Mouse (Mus musculus): ENCODE results near the gene Nfasc. TPM values are rescaled to one million over a fixed set of nuclear protein-coding genes. Genes with fewer than 3 reads are reported as not detected.
A peak's percentile ranks its signal among the peaks of the same experiment; 100 is the strongest.

Gene Nfasc
- polyA plus RNA-seq (2015; fragmentation: Nextera tagmentation; extraction: Ambion mirVana), result 0.55 and 1.4 TPM in 2 replicates

DNA sequence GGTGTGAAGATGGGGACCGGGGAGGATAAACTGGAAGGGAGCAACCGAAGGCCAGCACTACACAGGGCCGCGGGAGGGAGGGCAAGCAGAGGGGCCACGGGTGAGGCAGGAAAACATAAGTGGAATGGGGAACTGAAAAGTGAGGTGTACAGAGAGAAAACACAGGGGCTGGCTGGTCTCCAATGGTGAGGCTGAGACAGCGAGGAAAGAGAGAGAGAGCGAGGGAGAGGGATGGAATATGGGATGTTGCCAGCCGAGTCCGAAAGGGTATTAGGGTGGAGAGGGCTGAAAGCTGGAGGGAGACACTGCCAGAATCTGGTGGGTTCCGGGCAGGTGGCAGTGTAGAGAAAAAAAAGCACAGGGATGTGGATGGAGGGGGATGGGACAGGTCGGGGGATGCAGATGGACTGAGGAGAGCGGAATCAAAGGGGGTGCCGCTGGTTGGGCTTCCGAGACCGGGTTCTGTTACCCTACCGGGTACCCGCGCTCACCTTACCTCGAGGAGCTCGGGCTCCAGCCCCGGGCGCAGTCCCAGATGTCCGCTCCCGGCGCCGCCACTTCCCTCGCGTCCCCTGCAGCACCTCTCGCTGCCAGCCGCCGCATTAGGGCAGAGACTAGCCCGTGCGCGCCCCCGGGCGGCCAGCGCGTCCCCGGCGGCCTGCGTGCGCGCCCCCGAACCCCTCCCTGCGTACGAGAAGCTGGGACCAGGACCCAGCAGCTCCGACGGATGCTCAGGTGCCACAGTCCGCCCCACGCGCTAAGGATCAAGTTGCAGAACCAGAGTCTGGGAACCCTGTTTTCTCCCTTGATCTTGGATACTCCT, at the start of gene Nfasc:
TSS of gene Nfasc (minus strand) at position 623 of the 823 bp plus-strand sequence.
- H3K4me2 ChIP-seq, result peak within 1 kb of the TSS; percentile 75
- ATAC-seq (replicated peaks; ENCODE audit: low FRiP score), result peak; percentile 66; the same call in 1 of the 2 replicates
- peak within 1 kb of the TSS; percentile 47 for H3K4me3 ChIP-seq (replicated peaks)
- peak within 1 kb of the TSS; percentile 29 for H3K9ac ChIP-seq
- peaks cover 78% of the 10 kb centered on the region for H3K27me3 ChIP-seq
- peaks cover 12% of the 10 kb centered on the region for H3K4me1 ChIP-seq
- H3K27ac ChIP-seq, result no peak within 1 kb of the TSS
- WGBS, result 3% methylated on average over 51 of the region's 51 CpGs
- H3K36me3 ChIP-seq, result no peaks in the 10 kb centered on the region
- no peaks in the 10 kb centered on the region for H3K9me3 ChIP-seq (replicated peaks)

DNA sequence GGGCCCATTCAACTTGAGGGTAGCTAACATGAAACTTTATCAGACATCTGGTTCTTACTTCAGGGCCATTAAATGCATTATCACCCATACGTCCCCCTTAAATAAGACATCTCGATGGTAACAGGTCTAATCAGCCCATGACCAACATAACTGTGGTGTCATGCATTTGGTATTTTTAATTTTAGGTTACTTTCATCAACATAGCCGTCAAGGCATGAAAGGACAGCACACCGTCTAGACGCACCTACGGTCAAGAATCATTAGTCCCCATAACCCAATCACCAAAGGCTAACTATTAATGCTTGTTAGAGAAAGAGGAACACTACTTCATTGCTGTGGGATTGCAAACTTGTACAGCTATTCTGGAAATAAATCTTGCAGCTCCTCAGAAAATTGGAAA, 49.5 kb upstream of the Nfasc start:
- H3K27ac ChIP-seq, result no peak overlapping the region
- no peaks in the 10 kb centered on the region for H3K9me3 ChIP-seq (replicated peaks)
- no peak overlapping the region for H3K4me3 ChIP-seq (replicated peaks)
- no peak for ATAC-seq (replicated peaks; ENCODE audit: low FRiP score)
- no peak overlapping the region for H3K9ac ChIP-seq
- H3K4me2 ChIP-seq, result no peak overlapping the region
- 0 out of 2 replicates have a peak, but pooled peaks cover 3% of the 10 kb centered on the region for H3K27me3 ChIP-seq
- H3K36me3 ChIP-seq, result no peaks in the 10 kb centered on the region
- no peaks in the 10 kb centered on the region for H3K4me1 ChIP-seq
- WGBS, result 89% methylated on average over 6 of the region's 6 CpGs

DNA sequence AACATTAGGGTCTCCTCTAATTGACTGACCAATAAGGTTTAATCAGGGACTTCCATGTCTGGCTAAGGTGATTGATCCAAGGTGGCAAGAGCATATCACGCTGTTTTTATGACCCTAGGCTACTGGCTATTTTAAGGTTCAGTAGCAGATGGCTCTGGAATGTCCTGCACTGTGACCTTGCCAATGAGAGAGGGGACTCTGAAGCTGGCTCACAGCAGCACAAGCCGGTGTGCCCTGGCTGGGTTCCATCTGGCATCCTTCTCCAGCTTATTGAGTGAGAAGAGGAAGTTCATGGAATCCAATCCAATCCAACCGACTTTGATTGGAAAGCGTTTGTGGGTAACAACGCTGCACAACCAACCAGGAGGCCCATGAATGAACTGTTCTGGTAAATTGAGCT, 45.3 kb upstream of the Nfasc start:
- no peak overlapping the region for H3K27ac ChIP-seq
- no peak overlapping the region for H3K4me2 ChIP-seq
- no peak overlapping the region for H3K9ac ChIP-seq
- WGBS, result 55% methylated on average over 5 of the region's 5 CpGs
- H3K27me3 ChIP-seq, result 0 out of 2 replicates have a peak, but pooled peaks cover 6% of the 10 kb centered on the region
- no peaks in the 10 kb centered on the region for H3K9me3 ChIP-seq (replicated peaks)
- no peaks in the 10 kb centered on the region for H3K36me3 ChIP-seq
- no peak overlapping the region for H3K4me3 ChIP-seq (replicated peaks)
- no peaks in the 10 kb centered on the region for H3K4me1 ChIP-seq
- no peak for ATAC-seq (replicated peaks; ENCODE audit: low FRiP score)

DNA sequence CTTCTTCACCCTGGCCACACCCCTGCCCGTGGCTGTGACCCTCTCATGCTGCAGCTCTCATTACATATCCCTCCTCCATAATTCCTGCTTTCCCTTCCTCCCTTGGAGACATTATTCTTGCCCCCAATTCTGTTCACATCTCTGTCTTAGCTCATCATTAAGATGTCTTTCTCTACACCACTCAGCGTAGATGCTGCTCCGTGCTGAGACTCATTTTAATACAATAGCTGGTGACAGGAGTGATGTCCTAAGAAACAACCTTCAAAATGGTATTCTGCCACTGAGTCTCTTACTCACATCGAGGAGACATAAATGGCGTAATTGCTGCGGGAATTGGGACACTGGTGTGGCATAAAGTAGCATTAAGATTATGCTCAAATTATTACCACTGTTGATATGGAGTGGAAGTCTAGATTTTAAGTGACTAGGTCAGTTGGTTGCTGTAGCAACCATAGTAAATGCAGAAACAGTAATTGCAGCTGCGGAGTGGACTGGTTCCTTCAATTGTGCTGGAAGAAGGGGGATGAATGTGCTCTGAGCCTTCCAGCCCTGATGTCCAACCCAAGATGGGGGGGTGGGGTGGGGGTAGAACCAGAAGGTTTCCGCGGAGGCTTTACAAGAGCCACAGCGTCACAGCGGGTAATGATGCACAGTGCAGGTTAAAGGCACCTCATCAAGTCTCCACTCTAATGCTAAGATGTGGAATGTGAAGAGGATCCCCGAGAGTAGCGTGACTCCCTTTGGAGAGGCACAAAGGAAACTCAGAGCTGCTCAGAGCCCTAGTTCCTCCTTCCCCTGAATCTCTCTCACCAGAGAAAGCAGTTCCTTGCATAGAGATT, 40.2 kb upstream of the Nfasc start:
- Histone ChIP-seq H3K9ac (no peak overlapping the region), H3K4me2 (no peak overlapping the region), H3K4me1 (no peaks in the 10 kb centered on the region), H3K9me3 (replicated peaks) (no peaks in the 10 kb centered on the region), H3K27ac (no peak overlapping the region), H3K36me3 (no peaks in the 10 kb centered on the region), H3K27me3 (peaks cover 10% of the 10 kb centered on the region; the same call in 1 of the 2 replicates), H3K4me3 (replicated peaks) (no peak overlapping the region)
- WGBS, result 77% methylated on average over 13 of the region's 13 CpGs
- ATAC-seq (replicated peaks; ENCODE audit: low FRiP score), result no peak

DNA sequence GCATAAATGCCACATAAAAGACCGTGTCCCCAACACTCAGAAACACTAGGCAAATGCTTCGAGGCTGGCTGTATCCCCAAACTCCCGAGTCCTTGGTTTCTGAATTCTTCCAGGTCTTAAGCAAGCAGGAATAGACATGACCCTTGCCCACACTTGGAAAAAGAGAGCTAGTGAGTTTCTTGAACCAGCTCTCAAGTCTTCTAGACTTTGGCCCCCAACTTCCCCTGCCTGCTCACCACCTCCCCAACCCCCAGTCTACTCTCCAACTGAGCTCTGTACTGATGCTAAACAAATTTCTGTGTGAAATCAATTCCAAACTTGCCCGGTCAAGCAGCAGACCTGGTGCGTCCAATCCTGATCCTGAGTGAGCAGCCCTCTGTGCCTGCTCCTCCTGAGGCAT, 39.4 kb upstream of the Nfasc start:
- no peak overlapping the region for H3K27ac ChIP-seq
- H3K27me3 ChIP-seq, result peaks cover 10% of the 10 kb centered on the region; the same call in 1 of the 2 replicates
- ATAC-seq (replicated peaks; ENCODE audit: low FRiP score), result no peak
- H3K4me1 ChIP-seq, result no peaks in the 10 kb centered on the region
- no peak overlapping the region for H3K4me2 ChIP-seq
- H3K4me3 ChIP-seq (replicated peaks), result no peak overlapping the region
- H3K36me3 ChIP-seq, result no peaks in the 10 kb centered on the region
- 83% methylated on average over 5 of the region's 5 CpGs for WGBS
- no peak overlapping the region for H3K9ac ChIP-seq
- H3K9me3 ChIP-seq (replicated peaks), result no peaks in the 10 kb centered on the region

DNA sequence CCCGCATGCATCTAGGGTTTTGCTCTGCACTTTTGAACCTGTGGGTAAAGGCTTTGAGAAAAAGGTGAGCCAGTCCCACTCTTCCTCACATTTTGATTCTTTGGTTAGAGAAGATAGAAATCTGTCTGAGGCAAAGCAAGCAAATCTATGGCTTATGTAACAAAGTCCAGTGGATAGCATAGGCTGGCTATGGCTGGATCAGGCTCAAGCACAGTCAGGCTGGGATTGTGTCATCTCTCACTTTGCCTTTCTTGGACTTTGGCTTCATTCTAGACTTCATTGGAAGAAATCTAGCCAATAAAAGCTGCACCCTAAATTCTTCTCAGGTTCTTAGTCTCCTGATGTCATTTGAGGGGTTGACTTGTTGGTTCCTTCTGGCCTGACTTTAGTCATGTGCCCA, 38.7 kb upstream of the Nfasc start:
- Histone ChIP-seq H3K36me3 (no peaks in the 10 kb centered on the region), H3K27me3 (peaks cover 14% of the 10 kb centered on the region), H3K27ac (no peak overlapping the region), H3K4me1 (no peaks in the 10 kb centered on the region), H3K4me2 (no peak overlapping the region), H3K9ac (no peak overlapping the region), H3K9me3 (replicated peaks) (no peaks in the 10 kb centered on the region), H3K4me3 (replicated peaks) (no peak overlapping the region)
- ATAC-seq (replicated peaks; ENCODE audit: low FRiP score), result no peak
- WGBS, result 83% methylated on average over 1 of the region's 1 CpGs

DNA sequence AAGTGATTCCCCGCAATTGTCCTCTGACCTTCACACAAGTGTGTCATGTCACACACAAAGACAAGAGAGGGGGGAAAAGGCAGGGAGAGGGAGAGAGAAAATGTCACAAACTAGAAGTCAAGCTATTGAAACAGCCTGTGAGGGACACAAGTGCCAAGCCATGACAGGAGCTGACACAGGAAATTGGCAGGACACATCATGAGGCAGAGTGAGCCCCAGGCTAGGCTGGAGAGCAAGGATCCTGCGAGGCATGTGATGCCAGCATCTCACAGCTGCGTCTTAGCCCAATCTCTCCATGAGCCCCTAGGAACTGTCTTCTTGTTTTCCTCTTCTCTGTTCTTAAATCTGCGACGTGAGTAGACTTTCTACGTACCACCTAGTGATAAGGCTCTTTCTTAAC, 33.4 kb upstream of the Nfasc start:
- no peak overlapping the region for H3K4me2 ChIP-seq
- H3K9me3 ChIP-seq (replicated peaks), result no peaks in the 10 kb centered on the region
- no peaks in the 10 kb centered on the region for H3K36me3 ChIP-seq
- WGBS, result 85% methylated on average over 6 of the region's 6 CpGs
- no peak overlapping the region for H3K27ac ChIP-seq
- H3K9ac ChIP-seq, result no peak overlapping the region
- peaks cover 23% of the 10 kb centered on the region for H3K27me3 ChIP-seq
- no peaks in the 10 kb centered on the region for H3K4me1 ChIP-seq
- H3K4me3 ChIP-seq (replicated peaks), result no peak overlapping the region
- no peak for ATAC-seq (replicated peaks; ENCODE audit: low FRiP score)

DNA sequence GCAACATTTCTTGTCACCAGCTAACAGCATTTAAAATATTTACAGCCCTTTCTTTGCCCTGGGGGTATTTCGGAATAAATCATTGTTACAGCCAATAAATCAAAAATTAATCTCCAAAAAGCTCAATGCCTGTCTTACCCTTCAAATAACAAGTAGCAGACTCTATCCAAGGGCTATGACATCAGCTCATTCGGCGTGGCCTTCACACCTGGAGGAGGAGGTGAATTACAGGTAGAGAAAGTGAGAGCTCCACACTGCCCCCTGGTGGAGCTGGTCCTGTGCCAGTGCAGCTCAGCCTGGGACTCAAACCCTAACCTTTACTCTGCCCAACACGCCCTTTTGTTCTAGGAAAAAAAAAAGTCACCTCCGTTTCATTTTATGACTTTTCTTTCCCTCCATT, 29.8 kb upstream of the Nfasc start:
- no peaks in the 10 kb centered on the region for H3K4me1 ChIP-seq
- no peak overlapping the region for H3K4me2 ChIP-seq
- no peak overlapping the region for H3K27ac ChIP-seq
- H3K9ac ChIP-seq, result no peak overlapping the region
- no peaks in the 10 kb centered on the region for H3K36me3 ChIP-seq
- no peak overlapping the region for H3K4me3 ChIP-seq (replicated peaks)
- H3K9me3 ChIP-seq (replicated peaks), result no peaks in the 10 kb centered on the region
- peaks cover 27% of the 10 kb centered on the region for H3K27me3 ChIP-seq
- WGBS, result 27% methylated on average over 5 of the region's 5 CpGs
- ATAC-seq (replicated peaks; ENCODE audit: low FRiP score), result no peak

DNA sequence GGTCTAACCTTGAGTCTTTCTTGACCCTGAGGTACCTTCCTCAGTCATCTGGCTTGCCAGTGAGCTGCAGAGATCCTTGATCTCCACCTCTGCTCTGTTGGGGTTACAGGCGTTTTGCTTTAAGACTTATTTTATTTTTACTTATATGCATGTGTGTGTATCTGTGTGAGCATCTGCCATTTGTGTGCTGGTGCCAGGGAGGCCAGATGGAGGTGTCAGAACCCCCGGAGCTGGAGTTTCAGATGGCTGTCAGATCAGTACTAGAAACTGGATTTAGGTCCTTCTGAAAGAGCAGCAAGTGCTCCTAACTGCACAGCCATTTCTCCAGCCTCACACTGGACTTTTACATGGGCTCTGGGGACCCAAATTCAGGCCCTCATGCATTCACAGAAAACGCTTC, 28.0 kb upstream of the Nfasc start:
- H3K9me3 ChIP-seq (replicated peaks), result no peaks in the 10 kb centered on the region
- WGBS, result 68% methylated on average over 3 of the region's 3 CpGs

DNA sequence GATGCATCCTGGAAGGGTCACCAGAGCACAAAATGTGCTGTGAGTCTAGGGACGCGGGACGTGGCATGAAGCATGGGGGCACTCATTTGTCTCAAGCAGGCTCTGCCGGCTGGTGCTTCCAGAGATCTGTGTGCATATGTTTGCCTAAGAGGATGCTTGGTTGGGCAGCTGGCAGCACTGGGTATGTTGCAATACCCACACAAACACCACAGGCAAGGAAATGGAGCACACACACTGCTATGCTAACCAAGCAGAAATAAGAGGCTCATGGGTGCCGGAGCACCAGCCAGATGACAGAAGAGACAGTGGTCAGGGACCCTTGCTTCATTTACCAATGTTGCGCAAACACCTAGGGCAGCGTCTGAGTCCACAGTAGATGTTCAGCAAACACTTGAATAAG, 25.8 kb upstream of the Nfasc start:
- Histone ChIP-seq H3K9ac (no peak overlapping the region), H3K4me1 (peaks cover 10% of the 10 kb centered on the region), H3K9me3 (replicated peaks) (no peaks in the 10 kb centered on the region), H3K27ac (no peak overlapping the region), H3K36me3 (no peaks in the 10 kb centered on the region), H3K4me3 (replicated peaks) (no peak overlapping the region), H3K4me2 (no peak overlapping the region), H3K27me3 (peaks cover 14% of the 10 kb centered on the region)
- WGBS, result 90% methylated on average over 7 of the region's 7 CpGs
- no peak for ATAC-seq (replicated peaks; ENCODE audit: low FRiP score)

More for the DNA sequence above, 28.0 kb upstream of the Nfasc start:
- Histone ChIP-seq H3K27me3 (peaks cover 22% of the 10 kb centered on the region), H3K9ac (no peak overlapping the region), H3K36me3 (no peaks in the 10 kb centered on the region), H3K4me2 (no peak overlapping the region), H3K4me1 (peaks cover 10% of the 10 kb centered on the region), H3K4me3 (replicated peaks) (no peak overlapping the region), H3K27ac (no peak overlapping the region)
- ATAC-seq (replicated peaks; ENCODE audit: low FRiP score), result no peak

DNA sequence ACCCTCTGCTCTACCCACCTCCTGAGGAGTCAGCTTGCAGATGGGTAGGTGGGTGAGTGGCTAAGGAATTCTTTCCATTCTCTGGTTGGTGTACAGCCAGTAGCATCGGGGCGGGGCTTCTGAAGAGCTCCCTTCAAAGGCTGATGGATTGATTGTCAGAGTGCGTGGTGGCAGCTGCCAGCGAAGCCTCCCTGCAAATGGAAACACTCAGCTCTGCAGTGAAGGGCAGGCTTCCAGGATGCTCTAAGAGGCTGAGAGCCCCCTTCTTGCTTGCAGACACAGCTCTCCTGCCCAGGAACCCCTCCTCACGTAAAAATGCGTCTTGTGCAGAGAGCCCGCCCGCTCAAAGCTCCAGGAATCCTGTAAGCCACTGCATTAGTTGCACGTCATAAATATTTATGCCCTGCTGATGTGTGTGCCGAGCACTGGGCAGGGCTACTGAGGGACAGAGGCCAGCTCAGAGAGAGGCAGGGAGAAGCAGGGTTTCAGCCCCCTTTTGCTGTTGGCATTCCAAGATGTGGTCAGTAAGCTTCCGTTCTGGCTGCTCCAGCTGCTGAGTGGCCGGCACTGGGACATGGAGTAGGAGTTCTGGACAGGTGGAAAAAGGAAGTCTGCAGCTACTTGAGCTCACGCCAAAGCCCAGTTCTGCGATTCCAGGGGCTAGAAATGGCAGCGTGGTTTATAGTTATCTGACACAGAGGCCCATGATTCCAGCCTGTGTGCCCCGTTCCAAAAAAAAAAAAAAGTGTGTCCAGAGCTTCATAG, 24.5 kb upstream of the Nfasc start:
- peaks cover 11% of the 10 kb centered on the region for H3K27me3 ChIP-seq
- H3K36me3 ChIP-seq, result no peaks in the 10 kb centered on the region
- no peak overlapping the region for H3K9ac ChIP-seq
- H3K4me3 ChIP-seq (replicated peaks), result 0 out of 2 replicates have a peak overlapping the region, but pooled peaks have one; percentile 4
- 24% methylated on average over 16 of the region's 16 CpGs for WGBS
- peaks cover 10% of the 10 kb centered on the region for H3K4me1 ChIP-seq
- ATAC-seq (replicated peaks; ENCODE audit: low FRiP score), result no peak
- peak overlapping the region; percentile 44 for H3K4me2 ChIP-seq
- no peaks in the 10 kb centered on the region for H3K9me3 ChIP-seq (replicated peaks)
- H3K27ac ChIP-seq, result no peak overlapping the region
